Mouse (Mus musculus) lung, postnatal 0 days (tissue): Measurements from ENCODE around the gene Fam234a.

Experiments used
- CTCF ChIP-seq: IDR thresholded peaks from 2 replicates; pipeline ENCODE4 v1.5.1; 2016; ENCODE audit warnings: antibody characterized with exemption, mild to moderate bottlenecking
- EP300 ChIP-seq: IDR thresholded peaks from 2 replicates; pipeline ENCODE4 v1.6.1; 2016; ENCODE audit warnings: antibody characterized with exemption, mild to moderate bottlenecking, control low read depth

GRCm38 (mm10) chr17:26275933-26276332 is 31.9 kb upstream of the Fam234a start:
- TF ChIP-seq EP300 = no peak
- no peak for TF ChIP-seq CTCF
